Mouse (Mus musculus) left cerebral cortex, postnatal 4 days (tissue): ENCODE measurements around the gene Map7d2. TPM values are rescaled to one million over a fixed set of nuclear protein-coding genes. Genes with fewer than 3 reads are reported as not detected.
A peak's percentile ranks its signal among the peaks of the same experiment; 100 is the strongest.
"Not testable (repeated sequence)": the region's sequence is repeated elsewhere in the genome, so short reads cannot be mapped to it uniquely, and the experiment has no call there.

ENCODE experiments used
- DNase-seq: peaks from one replicate; pipeline ENCODE4 v3.0.0-alpha.2; 2022
- intact Hi-C: fragments of 180-260 bp; cut with DNase I; formaldehyde crosslinking; loops from one replicate; pipeline ENCODE4 v1.15.1; 2025
- total RNA-seq, 2 experiments: library from RNA; stranded (reverse); gene quantifications; 2 replicates each; pipeline ENCODE4 v1.2.3; 2021

Gene Map7d2
- 10 to 100 TPM; 37.9 to 38.4 TPM for total RNA-seq

DNA sequence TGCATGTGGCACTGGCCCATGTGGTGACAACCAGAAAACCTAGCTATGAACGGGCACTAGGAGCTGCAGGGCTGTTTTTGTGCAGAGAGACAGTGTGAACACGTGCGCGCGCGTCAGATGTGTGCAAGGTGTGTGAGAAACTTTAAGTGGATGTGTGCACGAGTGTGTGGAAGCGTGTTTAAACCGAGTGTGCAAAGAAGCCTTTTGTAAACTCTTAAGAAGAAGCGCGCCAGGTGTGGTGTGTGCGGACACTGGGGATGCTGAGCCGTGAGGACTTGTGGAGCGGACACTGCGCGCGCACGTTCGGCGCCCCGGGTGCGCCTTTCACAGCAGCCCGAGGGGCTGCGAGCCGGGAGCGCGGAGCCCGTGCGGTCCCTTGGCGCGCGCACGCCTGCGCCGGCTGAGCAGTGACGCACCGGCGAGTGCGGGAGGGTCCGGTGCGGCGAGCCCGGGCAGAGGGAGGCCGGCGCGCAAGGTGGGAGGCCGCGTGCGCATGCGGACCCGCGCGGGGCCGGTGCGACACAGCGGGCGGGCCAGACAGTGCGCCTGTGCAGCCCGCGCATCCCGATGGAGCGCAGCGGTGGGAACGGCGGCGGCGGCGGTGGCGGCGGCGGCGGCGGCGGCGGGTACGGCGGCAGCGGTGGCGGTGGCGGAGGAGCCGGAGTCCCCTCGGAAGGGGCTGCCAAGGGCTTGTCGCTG, at the start of gene Map7d2:
Gene Map7d2 (plus strand): TSS at position 443 of the 699 bp plus-strand sequence.
- DNase-seq: peak; percentile 25
- intact Hi-C loops: no loop called here

DNA sequence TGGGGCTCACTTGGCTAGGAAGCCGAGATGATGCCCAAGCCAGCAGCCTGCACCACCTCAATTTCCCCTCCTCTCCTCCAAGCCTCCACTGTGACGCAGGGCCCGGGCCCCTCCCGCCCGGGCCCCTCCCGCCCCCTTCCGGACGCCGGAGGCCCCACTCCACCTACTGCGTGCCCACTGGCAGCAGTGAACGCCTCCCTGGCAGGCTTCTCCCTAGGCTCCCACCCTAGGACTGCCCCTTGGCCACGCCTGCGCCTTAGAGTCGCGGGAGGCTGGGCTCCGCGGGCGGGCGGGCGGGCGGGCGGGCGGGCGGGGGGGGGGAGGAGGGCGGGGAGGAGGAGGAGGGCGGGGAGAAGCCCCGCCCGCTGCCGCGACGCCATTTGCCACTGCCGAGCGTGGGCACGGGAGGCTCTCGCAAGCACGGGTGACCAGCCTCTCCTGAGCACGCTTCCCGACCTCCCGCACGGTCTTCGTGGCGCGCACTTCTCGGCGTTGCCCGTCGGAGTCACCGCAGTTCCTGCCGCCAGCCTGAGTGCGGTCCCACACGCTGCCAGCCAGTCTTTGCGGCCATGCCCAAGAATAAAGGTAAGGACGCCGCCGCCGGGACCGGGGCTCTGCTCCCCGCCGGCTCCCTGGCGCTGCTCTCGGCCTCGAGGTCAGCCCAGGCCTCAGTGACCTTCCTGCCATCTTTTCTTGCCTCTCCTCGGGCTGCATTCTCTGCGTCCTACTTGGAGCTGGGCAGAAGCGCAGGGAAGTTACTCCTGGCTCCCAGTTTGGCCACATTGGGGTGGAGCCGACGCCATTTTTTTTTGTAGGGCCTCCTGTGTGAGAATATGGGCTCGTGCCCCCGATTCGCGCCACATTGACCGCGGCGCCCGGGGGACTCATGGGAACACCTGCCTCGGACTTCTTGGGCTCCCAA, 42.3 kb upstream of the Map7d2 start, which contains the start of gene Eif1ax:
Gene Eif1ax (plus strand): TSS at position 348 of the 922 bp plus-strand sequence.
- intact Hi-C loops: no loop called here
- DNase-seq: peak; percentile 70

DNA sequence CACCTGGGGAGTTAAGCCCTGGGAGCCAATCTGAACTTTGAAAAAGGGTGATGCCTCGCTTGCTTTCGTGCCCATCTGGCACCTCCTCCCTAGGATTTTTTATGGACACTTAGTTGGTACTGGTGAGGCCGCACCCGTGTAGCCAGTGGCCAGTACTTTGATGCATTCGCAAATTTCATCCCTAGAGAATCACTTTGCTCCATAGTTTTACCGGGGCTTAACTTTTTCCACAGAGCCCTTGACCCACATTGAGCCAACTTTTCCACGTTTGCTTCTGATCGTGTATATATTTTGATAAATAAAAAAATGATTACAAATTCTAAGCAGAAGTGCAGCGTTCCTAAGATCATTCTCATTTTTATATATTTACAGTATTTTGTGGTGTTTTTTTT, 41.6 kb upstream of the Map7d2 start:
- intact Hi-C loops: no loop called here
- no peak for DNase-seq

DNA sequence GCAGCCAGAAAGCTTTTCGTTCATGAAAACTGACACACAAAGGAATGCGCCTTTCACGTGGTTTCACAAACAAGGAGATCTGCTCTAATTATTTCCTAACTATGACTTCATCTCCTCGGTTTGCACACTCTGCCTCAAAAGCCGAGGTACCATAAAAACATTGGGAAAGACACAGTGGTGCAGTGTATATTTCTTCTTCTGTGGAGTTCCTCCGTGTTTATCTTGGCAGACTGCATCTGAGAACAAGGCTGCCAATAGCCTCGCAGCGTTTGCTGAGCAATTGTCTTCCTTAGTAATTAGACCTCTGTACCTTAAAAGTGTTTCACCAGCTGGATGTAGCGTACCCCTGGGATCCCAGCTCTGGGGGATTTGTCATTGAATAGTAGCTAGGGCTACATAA, 27.3 kb upstream of the Map7d2 start:
- DNase-seq: no peak
- intact Hi-C loops: no loop called here

DNA sequence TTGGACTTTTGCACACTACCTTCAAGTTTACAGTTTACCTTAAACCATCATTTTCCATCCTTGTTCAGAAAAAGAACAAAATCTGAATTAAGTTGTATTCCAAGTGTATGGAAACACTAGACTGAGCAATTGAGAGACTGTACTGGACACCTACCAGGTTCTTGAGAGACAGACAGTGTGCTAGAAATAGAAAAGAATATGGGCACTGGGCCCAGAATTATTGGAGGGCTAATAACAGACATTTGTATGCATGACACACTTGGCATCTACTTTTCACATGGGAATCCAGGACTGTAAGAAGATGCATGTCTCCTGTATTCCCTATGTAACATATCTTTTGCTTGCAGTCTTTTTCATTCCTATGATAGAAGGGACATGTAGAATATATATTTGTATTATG, 25.4 kb upstream of the Map7d2 start:
- DNase-seq: no peak
- intact Hi-C loops: no loop called here

DNA sequence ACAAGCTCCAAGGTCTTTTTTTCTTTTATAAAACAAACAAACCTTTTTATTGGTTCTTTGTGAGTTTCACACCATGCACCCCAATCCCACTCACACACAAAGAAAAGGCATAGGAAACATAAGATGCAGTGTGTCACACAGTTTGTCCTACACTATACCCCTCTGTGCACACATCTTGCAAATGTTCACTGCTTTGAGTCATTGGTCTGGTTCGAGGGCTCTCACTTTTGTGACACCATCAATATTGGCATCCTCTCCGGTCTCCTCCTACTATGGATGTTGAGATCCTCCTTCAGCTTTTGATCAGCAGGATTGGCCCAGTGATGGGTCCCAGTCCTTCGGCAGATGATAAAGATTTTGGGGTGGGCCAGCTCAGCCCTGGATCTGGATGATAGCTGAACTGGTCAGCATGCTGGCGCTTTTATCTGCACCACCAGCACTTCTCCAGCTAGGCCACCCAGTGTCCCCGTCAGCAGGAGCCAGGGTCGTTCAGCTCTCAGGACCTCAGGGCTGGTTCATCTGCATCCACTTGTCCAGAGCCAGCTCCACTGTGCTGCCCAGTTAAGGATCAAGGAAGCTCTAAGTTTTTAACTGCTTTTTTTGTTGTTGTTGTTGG, 23.9 kb upstream of the Map7d2 start:
- intact Hi-C loops: no loop called here
- no peak for DNase-seq

DNA sequence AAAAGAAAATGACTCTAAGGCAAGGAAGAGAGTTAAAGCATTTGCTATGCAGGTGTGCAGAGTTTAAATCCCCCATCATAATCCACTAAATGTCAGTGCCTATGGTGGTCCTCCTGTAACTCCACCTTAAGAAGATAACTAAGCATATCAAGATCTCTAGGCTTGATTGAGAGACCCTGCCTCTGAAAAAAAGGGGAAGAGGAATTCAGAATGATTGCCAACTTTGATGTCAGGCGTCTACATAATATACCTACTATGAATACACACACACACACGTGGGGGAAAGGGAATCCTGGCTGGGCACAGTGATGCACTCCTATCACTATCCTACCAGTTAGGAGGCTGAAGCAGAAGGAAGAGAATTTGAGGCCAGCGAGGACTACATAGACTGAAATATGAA, 23.1 kb upstream of the Map7d2 start:
- DNase-seq: no peak
- intact Hi-C loops: no loop called here

DNA sequence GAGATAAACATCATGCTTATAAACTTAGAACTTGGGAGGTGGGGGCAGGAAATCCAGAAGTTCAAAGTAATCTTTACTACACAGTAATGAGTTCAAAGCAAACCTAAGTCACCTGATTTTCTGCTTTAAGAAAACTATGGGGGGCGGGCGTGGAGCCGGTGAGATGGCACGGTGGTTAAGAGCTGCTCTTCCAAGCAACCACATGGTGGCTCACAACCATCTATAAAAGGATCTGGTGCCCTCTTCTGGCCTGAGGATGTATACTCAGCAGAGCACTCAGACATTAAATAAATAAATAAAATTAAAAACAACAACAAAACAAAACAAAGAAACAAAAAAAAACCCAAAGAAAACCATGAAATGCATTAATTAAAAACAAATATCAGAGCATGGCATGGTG, 5.1 kb upstream of the Map7d2 start:
- intact Hi-C loops: no loop called here
- peak; percentile 19 for DNase-seq

DNA sequence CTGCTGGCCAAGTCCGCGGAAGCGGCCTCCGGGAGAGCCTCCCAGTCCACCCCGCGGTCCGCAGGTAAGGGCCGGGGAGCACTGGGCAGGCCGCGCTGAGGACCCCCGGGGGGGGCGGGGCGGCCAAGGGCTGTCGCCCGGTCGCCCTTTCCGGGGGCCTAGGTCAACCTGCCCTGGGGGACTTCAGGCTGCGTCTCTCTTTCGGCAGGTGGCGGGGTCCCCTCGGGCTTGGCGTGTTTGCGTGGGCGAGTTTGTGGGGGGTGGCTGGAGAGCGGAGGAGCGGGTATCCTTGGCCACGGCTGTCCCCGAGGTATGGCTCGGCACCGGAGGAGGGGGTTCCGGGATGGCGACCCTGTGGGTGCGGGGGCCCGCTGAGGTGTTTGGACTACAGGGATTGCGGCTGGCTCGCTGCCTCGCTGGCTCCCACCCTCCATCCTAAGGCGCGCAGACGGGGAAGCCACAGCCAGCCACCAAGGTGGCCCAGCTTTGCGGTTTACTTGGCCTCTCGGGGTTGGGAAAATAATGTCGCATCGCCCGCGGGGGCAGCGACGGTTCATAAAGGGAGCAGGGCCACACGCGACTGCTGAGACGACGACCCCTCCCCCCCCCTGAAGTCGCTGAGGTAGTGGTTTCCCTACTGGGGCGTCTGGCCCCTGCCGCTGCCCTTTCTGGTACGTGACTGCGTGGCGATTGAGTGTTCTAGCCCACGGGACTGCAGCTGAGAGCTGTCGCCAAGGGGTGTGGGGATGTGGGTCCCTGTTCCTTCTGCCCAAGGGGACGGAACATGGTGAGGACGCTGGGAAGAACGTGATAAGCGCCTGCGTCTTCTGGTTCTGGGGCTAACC, 679 bp downstream of the Map7d2 start:
- intact Hi-C loops: no loop called here

DNA sequence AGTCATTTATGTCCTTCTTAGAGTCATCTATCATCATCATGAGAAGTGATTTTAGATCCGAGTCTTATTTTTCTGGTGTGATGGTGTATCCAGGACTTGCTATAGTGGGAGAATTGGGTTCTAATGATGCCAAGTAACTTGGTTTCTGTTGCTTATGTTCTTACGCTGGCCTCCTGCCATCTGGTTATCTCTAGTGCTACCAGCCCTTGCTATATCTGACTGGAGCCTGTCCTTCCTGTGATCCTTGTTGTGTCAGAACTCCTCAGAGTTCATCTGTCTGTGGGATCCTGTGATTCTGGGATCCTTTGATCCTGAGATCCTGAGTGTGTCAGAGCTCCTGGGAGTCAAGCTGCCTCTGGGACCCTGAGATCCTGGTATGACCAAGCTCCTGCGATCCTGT, 16.1 kb downstream of the Map7d2 start:
- DNase-seq, intact Hi-C loops: not testable (repeated sequence)

More for the DNA sequence above, 679 bp downstream of the Map7d2 start:
- peak; percentile 14 for DNase-seq

DNA sequence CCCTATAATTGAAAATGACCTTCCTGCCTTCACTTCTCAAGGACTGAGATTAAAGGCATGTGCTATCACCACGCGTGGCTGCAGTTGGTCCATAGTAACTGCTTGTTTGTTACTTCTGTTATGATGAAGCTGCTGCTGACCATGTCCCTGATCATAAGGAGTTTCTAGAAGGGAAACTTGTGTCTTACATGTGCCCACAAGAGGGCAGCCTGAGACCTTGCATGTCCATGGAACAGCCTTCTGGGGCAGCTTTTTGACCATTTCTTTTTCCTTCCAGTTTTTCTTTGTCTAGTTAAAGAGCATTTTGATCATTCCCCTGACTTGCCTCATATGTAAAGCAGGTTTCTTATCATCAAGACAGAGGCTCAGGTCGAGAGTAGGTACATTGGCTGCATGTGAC, 27.8 kb downstream of the Map7d2 start:
- DNase-seq: peak; percentile 46
- intact Hi-C loops: loop anchor here (10.0 kb wide), 1 partner anchor 673 kb away; no protein-coding TSS in a partner anchor

DNA sequence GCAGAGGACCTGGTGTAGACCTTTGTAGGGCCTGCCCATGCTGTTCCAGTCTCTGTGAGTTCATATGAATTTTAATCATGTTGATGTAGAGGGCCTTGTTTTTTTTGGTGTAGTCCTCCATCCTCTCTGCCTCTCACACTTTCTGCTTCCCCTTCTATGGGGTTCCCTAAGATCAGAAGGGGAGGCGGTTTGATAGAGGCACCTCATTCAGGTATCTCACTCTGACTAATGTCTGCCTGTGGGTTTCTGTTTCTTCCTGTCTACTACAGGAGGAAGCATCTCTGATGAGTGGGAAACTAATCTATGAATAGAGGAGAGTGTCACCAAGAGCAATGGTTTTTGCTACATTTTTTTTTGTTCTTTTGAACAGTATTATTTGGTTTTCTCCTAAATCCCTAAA, 32.8 kb downstream of the Map7d2 start:
- intact Hi-C loops: loop anchor here (10.0 kb wide), 1 partner anchor 668 kb away; no protein-coding TSS in a partner anchor

DNA sequence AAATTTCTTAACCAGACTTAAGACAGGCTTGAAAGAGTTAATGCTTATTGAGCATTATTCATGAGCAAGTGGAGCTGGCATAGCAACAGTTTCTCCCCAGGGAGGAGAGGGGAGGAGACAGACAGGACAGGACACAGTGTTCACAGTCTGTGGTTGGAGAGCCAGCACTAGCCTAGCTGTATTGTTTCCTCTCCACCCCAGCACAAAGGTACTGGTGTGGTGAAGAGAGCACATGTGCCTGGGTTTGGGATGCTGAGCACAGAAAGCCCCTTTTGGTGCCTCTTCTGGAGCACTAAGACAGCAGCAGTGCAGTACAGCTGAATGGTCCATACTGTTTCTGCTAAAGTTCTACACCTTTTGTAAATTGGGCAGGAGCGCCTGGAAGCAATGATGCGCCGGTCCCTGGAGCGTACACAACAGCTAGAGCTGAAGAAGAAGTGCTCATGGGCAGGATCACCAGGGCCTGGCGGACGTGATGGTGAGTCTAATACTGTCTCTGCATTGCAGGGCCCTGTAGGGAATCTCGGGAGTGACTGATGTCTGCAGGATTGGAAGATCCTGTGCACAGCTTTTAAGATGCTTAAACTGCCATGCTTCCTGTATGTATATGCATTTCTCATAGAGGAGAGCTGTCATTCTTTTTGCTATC, 44.8 kb downstream of the Map7d2 start:
- peak; percentile 43 for DNase-seq
- intact Hi-C loops: no loop called here

More for the DNA sequence above, 32.8 kb downstream of the Map7d2 start:
- DNase-seq: no peak

DNA sequence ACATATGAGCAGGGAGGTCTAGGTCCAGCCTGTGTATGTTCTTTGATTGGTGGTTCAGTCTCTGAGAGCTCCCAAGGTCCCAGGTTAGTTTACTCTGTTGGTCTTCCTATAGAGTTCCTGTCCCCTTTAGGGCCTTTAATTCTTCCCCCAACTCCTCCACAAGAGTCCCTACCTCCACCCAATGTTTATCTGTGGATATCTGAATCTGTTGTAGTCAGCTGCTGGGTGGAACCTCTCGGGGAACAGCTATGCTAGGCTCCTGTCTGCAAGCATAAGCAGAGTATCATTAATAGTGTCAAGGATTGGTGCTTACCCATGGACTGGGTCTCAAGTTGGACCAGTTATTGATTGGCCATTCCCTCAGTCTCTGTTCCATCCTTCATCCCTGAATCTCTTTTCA, 60.4 kb downstream of the Map7d2 start:
- intact Hi-C loops: no loop called here

DNA sequence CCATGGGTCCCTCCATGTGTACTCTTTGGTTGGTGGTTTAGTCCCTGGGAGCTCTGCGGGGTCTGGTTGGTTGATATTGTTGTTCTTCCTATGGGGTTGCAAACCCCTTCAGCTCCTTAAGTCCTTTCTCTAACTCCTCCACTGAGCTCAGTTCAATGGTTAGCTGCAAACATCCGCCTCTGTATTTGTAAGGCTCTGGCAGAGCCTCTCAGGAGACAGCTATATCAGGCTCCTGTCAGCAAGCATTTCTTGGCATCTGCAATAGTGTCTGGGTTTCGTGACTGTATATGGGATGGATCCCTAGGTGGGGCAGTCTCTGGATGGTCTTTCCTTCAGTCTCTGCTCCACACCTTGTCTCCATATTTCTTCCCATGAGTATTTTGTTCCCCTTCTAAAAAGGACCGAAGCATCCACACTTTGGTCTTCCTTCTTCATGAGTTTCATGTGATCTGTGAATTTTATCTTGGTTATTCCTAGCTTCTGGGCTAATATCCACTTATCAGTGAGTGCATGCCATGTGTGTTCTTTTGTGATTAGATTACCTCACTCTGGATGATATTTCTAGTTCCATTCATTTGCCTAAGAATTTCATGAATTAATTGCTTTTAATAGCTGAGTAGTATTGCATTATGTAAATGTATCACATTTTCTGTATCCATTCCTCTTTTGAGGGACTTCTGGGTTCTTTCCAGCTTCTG, 64.0 kb downstream of the Map7d2 start:
- intact Hi-C loops, DNase-seq: not testable (repeated sequence)

More for the DNA sequence above, 60.4 kb downstream of the Map7d2 start:
- no peak for DNase-seq

DNA sequence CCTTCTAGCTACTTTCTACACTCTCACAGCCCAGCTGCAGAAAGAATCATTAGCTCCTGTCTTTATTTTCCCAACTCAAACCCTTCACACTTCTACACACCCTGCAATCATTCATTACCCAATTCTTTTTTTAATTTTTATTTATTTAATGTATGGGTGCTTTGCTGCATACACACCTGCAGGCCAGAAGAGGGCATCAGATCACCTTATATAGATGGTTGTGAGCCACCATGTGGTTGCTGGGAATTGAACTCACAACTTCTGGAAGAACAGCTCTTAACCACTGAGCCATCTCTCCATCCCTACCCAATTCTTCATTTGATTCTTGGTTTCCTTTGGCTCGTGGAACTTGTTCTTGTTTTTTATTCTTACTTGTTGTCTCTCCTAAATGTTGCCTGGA, 69.9 kb downstream of the Map7d2 start:
- DNase-seq: no peak
- intact Hi-C loops: no loop called here

DNA sequence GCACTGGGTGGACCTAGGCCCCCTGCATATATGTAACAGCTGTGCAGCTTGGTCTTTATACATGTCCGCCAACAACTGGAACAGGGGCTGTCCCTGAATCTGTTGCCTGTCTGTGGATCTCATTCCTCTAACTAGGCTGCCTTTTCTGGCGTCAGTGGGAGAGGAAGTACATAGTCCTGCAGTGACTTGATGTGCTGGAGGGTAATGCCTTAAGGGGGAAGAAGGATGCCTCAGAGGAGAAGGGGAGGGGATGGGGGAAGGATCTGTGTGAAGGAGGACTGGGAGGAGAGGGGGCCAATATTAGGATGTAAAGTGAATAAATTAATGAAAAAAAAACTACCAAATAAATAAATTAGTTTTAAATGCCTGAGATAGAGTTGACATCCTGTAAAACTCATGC, 88.8 kb downstream of the Map7d2 start:
- DNase-seq: no peak

DNA sequence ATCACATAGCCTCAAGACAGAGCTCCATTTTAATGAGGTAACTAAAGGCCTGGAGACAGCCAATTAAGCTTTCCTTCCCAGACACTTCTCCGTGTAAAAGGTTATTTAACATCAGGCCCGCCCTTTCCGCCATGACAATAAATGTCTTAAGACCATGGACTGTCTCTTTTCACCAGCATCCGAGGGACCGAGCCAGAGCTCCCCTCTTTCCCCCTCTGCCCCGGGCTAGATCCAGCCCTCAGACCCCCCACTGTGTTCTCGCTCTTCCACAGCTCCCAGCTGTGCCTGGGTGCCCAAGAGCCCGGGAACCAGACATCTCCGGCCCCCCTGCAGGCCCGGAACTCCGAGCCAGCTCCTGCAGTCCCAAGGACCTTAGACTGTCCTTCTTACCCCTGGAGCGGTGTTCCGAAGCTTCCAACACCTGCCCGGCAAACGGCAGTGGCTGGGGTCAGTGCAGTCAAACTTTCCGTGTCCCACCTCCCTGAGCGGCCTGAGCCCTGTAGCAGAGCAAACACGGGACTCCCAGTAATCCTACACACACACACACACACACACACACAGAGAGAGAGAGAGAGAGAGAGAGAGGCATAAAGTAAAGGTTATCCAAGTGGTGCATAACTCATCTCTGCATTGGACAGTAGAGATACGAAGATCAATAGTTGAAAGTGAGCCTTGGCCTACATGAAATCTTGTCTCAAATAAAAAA, 94.1 kb downstream of the Map7d2 start:
- intact Hi-C loops: no loop called here
- DNase-seq: no peak

More for the DNA sequence above, 88.8 kb downstream of the Map7d2 start:
- intact Hi-C loops: no loop called here
